Mouse (Mus musculus): ENCODE results near the gene Dkc1. TPM values are rescaled to one million over a fixed set of nuclear protein-coding genes. Genes with fewer than 3 reads are reported as not detected.

Dkc1 gene
- polyA plus RNA-seq (2012; rRNA removed) = 31.9 and 48.1 TPM in 2 replicates
- polyA plus RNA-seq (2014; fragmentation: Nextera tagmentation; extraction: Ambion mirVana) = 69.3 and 82.8 TPM in 2 replicates

DNA sequence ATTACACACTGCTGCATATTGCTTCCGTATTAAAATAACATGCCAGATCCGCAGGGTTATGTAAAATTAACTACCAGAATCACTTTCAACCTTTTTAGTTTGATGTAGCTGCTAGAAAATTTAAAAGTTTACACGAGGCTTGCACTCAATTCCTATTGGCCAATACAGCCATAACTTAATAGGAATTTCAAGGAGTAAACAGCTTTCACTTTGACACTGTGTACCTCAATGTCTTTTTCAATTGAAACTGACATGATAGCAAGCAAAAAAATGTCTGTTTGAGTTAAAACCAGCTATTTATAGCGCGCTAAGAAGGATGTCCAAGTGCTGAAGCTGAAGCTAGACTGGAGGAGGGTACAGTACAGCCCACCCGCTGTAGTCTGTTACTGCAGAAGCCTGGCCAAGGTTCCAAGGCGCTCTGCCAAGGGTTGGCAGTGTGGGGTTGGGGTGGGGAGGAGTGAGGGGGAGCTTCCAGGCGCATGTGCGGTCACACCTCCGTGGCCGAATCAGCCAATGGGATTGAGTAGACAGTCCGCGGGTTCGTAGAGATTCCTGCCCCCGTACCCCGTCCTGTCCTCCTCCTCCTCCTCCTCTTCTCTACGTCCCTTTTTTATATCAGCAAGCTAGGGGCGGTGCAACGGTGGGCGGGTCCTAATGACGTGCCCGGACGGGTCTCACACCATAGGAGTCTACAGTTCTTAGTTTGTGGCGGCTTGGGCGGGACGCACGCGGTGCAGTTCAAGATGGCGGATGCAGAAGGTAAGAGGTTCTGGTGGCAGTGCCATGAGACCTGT is at the start of gene Dkc1:
Dkc1 (plus strand) TSS at position 486 of the 794 bp plus-strand sequence.
- Histone ChIP-seq H3K4me1 (replicated peaks; ENCODE audit: control insufficient read depth in 2 of 2, insufficient read depth in 2 of 2, low read length in 1 of 2) (peaks cover 0 to 2% of the 10 kb centered on the region in 2 experiments; a peak in 1 of 4 replicates), H3K36me3 (replicated peaks; ENCODE audit: control insufficient read depth, insufficient read depth, low read depth) (peaks cover 15% of the 10 kb centered on the region), H3K9ac (replicated peaks) (peak within 1 kb of the TSS; percentile 84), H3K27me3 (ENCODE audit: control insufficient read depth, insufficient read depth, low read length) (no peaks in the 10 kb centered on the region), H3K4me3 (ENCODE audit: insufficient read depth in 1 of 2, low read depth in 2 of 2, low read length in 2 of 2) (peak within 1 kb of the TSS; percentile 75 to 97), H3K4me2 (ENCODE audit: low read depth) (peak within 1 kb of the TSS; percentile 74), H3K9me3 (ENCODE audit: control insufficient read depth, low read length) (no peaks in the 10 kb centered on the region), H3K27ac (peak within 1 kb of the TSS; percentile 73)
- no peak for TF ChIP-seq EP300 (IDR thresholded peaks at IDR 0.05; ENCODE audit: low read depth)
- 17% methylated on average over 29 of the region's 29 CpGs for WGBS (ENCODE audit: insufficient replicate concordance)
- ATAC-seq (ENCODE audit: insufficient read depth) (peak; percentile 100), DNase-seq (ENCODE audit: low read depth in 3 of 3, low spot score in 3 of 3) (peak; percentile 87 to 90 (median 87))

DNA sequence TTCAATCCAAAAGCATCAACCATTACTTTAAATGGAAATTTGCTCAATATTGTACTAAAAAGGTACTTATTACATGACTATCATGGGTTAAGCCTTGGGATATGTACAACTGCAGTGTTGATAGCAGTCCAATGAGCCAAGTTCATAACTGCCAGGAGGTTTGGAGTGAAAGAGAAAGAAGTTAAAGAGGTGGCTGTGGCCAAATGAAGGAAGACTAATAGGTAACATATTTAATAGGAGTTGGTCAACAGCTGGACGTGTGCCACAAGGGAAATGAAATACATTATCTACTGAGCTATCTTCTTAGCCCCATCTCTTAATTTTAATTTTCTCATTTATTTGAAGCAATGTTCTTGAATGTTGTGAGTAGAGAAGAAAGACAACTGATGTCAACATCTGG is 49.7 kb upstream of the Dkc1 start:
- no peak overlapping the region for H3K4me3 ChIP-seq (ENCODE audit: insufficient read depth in 1 of 2, low read depth in 2 of 2, low read length in 2 of 2)
- H3K4me1 ChIP-seq (replicated peaks; ENCODE audit: control insufficient read depth in 2 of 2, insufficient read depth in 2 of 2, low read length in 1 of 2) = no peaks in the 10 kb centered on the region
- TF ChIP-seq EP300 (IDR thresholded peaks at IDR 0.05; ENCODE audit: low read depth) (no peak), CTCF (IDR thresholded peaks at IDR 0.05; ENCODE audit: low read depth) (no peak)
- H3K9me3 ChIP-seq (ENCODE audit: control insufficient read depth, low read length) = no peaks in the 10 kb centered on the region
- WGBS (ENCODE audit: insufficient replicate concordance) = 54% methylated on average over 1 of the region's 1 CpGs
- H3K9ac ChIP-seq (replicated peaks) = no peak overlapping the region
- no peaks in the 10 kb centered on the region for H3K36me3 ChIP-seq (replicated peaks; ENCODE audit: control insufficient read depth, insufficient read depth, low read depth)
- H3K27ac ChIP-seq = no peak overlapping the region
- DNase-seq (ENCODE audit: low read depth in 3 of 3, low spot score in 3 of 3) (no peak), ATAC-seq (ENCODE audit: insufficient read depth) (no peak)
- H3K4me2 ChIP-seq (ENCODE audit: low read depth) = no peak overlapping the region
- no peaks in the 10 kb centered on the region for H3K27me3 ChIP-seq (ENCODE audit: control insufficient read depth, insufficient read depth, low read length)

DNA sequence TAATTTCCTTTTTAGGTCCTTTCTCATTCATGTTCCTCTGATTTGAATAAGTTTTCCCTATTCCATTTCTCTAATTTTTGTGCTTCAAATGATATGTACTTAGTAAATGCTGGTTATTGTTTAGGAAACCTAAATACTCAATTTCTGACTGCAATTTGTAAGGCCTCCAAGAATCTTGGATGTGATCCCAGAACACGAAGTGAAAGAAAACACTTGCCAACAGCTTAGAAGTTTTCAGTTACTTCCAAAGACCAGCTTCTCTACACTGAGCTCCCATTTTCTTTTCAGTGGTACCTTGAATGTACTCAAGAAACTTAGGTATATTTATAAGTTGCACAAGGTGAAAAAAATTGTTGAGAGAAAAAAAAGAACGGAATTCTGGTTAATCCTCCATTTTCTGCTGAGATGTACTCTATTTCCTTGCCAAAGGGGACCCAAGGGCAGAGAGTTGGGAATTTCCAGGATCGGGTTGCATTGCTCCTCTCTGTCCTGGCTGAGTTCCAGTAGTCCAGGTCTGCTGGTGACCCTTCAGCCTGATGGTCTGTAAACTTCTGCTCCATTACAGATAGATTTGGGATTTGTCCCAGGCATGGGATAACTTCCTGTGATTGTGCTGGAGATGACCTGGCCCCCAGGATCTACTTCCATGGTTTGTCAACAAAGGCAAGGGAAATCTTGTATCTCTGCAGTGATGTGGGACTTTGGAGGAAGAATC is 48.6 kb upstream of the Dkc1 start:
- Histone ChIP-seq H3K9me3 (ENCODE audit: control insufficient read depth, low read length) (no peaks in the 10 kb centered on the region), H3K4me3 (ENCODE audit: insufficient read depth in 1 of 2, low read depth in 2 of 2, low read length in 2 of 2) (no peak overlapping the region), H3K4me1 (replicated peaks; ENCODE audit: control insufficient read depth in 2 of 2, insufficient read depth in 2 of 2, low read length in 1 of 2) (no peaks in the 10 kb centered on the region), H3K27me3 (ENCODE audit: control insufficient read depth, insufficient read depth, low read length) (no peaks in the 10 kb centered on the region), H3K27ac (no peak overlapping the region), H3K36me3 (replicated peaks; ENCODE audit: control insufficient read depth, insufficient read depth, low read depth) (no peaks in the 10 kb centered on the region), H3K9ac (replicated peaks) (no peak overlapping the region), H3K4me2 (ENCODE audit: low read depth) (no peak overlapping the region)
- WGBS (ENCODE audit: insufficient replicate concordance) = 44% methylated on average over 3 of the region's 3 CpGs
- DNase-seq (ENCODE audit: low read depth in 3 of 3, low spot score in 3 of 3) (no peak), ATAC-seq (ENCODE audit: insufficient read depth) (no peak)
- TF ChIP-seq CTCF (IDR thresholded peaks at IDR 0.05; ENCODE audit: low read depth) = no peak
- no peak for TF ChIP-seq EP300 (IDR thresholded peaks at IDR 0.05; ENCODE audit: low read depth)

DNA sequence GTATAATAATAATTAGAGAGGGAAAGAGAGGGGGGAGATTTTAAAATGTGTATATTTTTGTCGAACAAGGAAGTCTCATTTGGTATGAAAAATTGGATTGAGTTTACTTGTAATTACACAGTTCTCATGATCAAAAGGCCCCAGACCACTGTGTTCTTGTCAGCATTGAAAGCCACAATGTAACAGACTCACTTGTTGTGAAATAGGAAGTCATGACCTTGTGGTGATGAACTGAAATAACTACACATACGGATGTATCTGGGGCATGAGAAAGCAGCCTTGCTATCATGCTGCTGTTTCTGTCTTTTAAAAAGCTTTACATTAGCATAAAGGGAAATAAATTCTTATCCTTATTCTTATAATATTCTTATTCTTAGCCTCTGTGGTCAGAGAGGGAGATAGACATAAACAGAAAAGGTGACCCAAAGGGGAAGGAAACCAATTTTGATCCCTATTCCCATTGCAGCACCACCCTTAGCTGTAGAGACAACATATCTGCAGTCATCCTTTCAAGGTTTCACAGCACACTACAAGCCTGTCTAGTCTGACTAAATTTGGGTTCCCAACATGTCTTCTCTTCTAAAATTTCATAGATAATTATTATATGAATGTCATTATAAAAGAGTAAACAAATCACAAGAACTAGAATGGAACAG is 39.4 kb upstream of the Dkc1 start:
- no peak overlapping the region for H3K4me2 ChIP-seq (ENCODE audit: low read depth)
- H3K27ac ChIP-seq = no peak overlapping the region
- H3K9me3 ChIP-seq (ENCODE audit: control insufficient read depth, low read length) = no peaks in the 10 kb centered on the region
- no peaks in the 10 kb centered on the region for H3K36me3 ChIP-seq (replicated peaks; ENCODE audit: control insufficient read depth, insufficient read depth, low read depth)
- no peak for DNase-seq (ENCODE audit: low read depth in 3 of 3, low spot score in 3 of 3)
- no peak overlapping the region for H3K9ac ChIP-seq (replicated peaks)
- no peak overlapping the region for H3K4me3 ChIP-seq (ENCODE audit: insufficient read depth in 1 of 2, low read depth in 2 of 2, low read length in 2 of 2)
- H3K27me3 ChIP-seq (ENCODE audit: control insufficient read depth, insufficient read depth, low read length) = no peaks in the 10 kb centered on the region
- no peak for TF ChIP-seq CTCF (IDR thresholded peaks at IDR 0.05; ENCODE audit: low read depth)
- no peak for TF ChIP-seq EP300 (IDR thresholded peaks at IDR 0.05; ENCODE audit: low read depth)
- 45% methylated on average over 2 of the region's 2 CpGs for WGBS (ENCODE audit: insufficient replicate concordance)
- H3K4me1 ChIP-seq (replicated peaks; ENCODE audit: control insufficient read depth in 2 of 2, insufficient read depth in 2 of 2, low read length in 1 of 2) = no peaks in the 10 kb centered on the region
- no peak for ATAC-seq (ENCODE audit: insufficient read depth)

DNA sequence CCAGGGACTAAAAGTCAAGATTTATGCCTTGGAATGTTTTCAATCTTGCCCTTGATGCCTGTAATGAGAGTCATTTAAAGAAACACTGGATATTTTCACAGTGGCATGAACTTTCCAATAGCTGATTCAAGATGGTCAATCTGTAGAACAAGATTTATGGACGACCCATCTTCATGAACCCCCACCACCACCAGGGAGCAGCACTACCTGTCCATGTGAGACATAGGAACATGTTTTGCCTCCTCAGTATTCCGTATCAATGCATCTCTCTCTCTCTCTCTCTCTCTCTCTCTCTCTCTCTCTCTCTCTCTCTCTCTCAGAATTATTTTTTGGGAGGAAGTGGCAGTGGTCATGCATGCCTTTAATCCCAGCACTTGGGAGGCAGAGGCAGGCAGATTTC is 13.3 kb upstream of the Dkc1 start:
- H3K4me1 ChIP-seq (replicated peaks; ENCODE audit: control insufficient read depth in 2 of 2, insufficient read depth in 2 of 2, low read length in 1 of 2) = peaks cover 0 to 5% of the 10 kb centered on the region in 2 experiments; a peak in 1 of 4 replicates
- no peaks in the 10 kb centered on the region for H3K27me3 ChIP-seq (ENCODE audit: control insufficient read depth, insufficient read depth, low read length)
- H3K27ac ChIP-seq = no peak overlapping the region
- peak; percentile 61 for TF ChIP-seq CTCF (IDR thresholded peaks at IDR 0.05; ENCODE audit: low read depth)
- no peak for TF ChIP-seq EP300 (IDR thresholded peaks at IDR 0.05; ENCODE audit: low read depth)
- no peaks in the 10 kb centered on the region for H3K9me3 ChIP-seq (ENCODE audit: control insufficient read depth, low read length)
- ATAC-seq (ENCODE audit: insufficient read depth) = no peak
- no peak overlapping the region for H3K4me2 ChIP-seq (ENCODE audit: low read depth)
- no peak overlapping the region for H3K4me3 ChIP-seq (ENCODE audit: insufficient read depth in 1 of 2, low read depth in 2 of 2, low read length in 2 of 2)
- WGBS (ENCODE audit: insufficient replicate concordance) = 50% methylated on average over 2 of the region's 2 CpGs
- no peaks in the 10 kb centered on the region for H3K36me3 ChIP-seq (replicated peaks; ENCODE audit: control insufficient read depth, insufficient read depth, low read depth)
- H3K9ac ChIP-seq (replicated peaks) = no peak overlapping the region
- DNase-seq (ENCODE audit: low read depth in 3 of 3, low spot score in 3 of 3) = no peak

Measured in liver, embryonic 14.5 days (tissue).